Mouse (Mus musculus) heart, embryonic 13.5 days (tissue): ENCODE results near the gene Polr2c. TPM values are rescaled to one million over a fixed set of nuclear protein-coding genes. Genes with fewer than 3 reads are reported as not detected.
A peak's percentile ranks its signal among the peaks of the same experiment; 100 is the strongest.
"Not testable (repeated sequence)": the region's sequence is repeated elsewhere in the genome, so short reads cannot be mapped to it uniquely, and the experiment has no call there.

Source experiments
- ATAC-seq: fragments of 200-750 bp; cut with Nextera tagmentation; 2 replicates; pipeline ENCODE4 v1.8.0; 2017; ENCODE audit warnings: moderate TSS enrichment; ENCODE audit not compliant: insufficient number of reproducible peaks, low FRiP score, low TSS enrichment; ENCODE audit errors: extremely low read depth
- H3K27ac ChIP-seq: fragments of 300-500 bp; sonication (generic); replicated peaks from 2 replicates; pipeline ENCODE4 v1.5.1; 2015; ENCODE audit warnings: moderate library complexity, mild to moderate bottlenecking, inconsistent platforms
- H3K27me3 ChIP-seq: fragments of 300-500 bp; sonication (generic); replicated peaks from 2 replicates; pipeline ENCODE4 v1.6.1; 2015; ENCODE audit warnings: mild to moderate bottlenecking, inconsistent platforms
- H3K36me3 ChIP-seq: fragments of 300-500 bp; sonication (generic); 2 replicates; pipeline ENCODE4 v1.6.1; 2015; ENCODE audit warnings: mild to moderate bottlenecking, inconsistent platforms
- H3K4me1 ChIP-seq: fragments of 300-500 bp; sonication (generic); 2 replicates; pipeline ENCODE4 v1.6.1; 2015; ENCODE audit warnings: inconsistent platforms
- H3K4me2 ChIP-seq: fragments of 300-500 bp; sonication (generic); 2 replicates; pipeline ENCODE4 v1.6.1; 2015; ENCODE audit warnings: inconsistent platforms, mild to moderate bottlenecking, moderate library complexity
- H3K4me3 ChIP-seq: fragments of 300-500 bp; sonication (generic); 2 replicates; pipeline ENCODE4 v1.5.1; 2015; ENCODE audit warnings: moderate library complexity, mild to moderate bottlenecking, inconsistent platforms
- H3K9ac ChIP-seq: fragments of 300-500 bp; sonication (generic); 2 replicates; pipeline ENCODE4 v1.6.1; 2015; ENCODE audit warnings: inconsistent platforms, mild to moderate bottlenecking, moderate library complexity
- H3K9me3 ChIP-seq: fragments of 300-500 bp; sonication (generic); 2 replicates; pipeline ENCODE4 v1.6.1; 2016; ENCODE audit warnings: inconsistent platforms
- WGBS: fragments of 180-500 bp; shearing (Covaris S2); methylation state at CpG from one replicate; pipeline ENCODE4 v1.1.7; 2015; ENCODE audit warnings: mixed read lengths; 5-methylcytosine and 5-hydroxymethylcytosine counted together
- polyA plus RNA-seq: library from polyadenylated mRNA; unstranded; fragments of >200 nt; fragmentation: Nextera tagmentation; extraction: Ambion mirVana; gene quantifications from 2 replicates; pipeline ENCODE4 v1.2.1, GENCODE M21; 2015

The Polr2c gene
- polyA plus RNA-seq, 1 experiment from 2014 or later = 107 TPM

DNA sequence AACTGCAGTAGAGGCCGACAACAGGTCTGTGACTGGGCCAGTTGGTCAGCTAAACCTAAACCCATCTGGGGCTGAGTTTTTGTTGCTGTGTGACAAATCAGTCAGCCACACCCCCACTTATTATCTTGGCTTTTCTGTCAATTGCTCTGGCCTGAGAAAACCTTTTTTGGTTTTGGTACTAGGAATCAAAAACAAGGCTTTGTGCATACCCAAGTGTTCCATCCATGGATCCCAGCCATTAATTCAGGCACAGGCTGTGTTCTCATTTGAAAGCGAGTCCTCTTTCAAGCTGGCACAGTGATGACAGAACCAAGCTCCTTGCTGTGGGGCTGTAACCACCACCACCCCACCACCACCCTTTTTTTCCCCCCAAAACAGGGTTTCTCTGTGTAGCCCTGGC is 35.9 kb upstream of the Polr2c start:
- Histone ChIP-seq H3K9me3 (no peaks in the 10 kb centered on the region), H3K4me1 (0 out of 2 replicates have a peak, but pooled peaks cover 4% of the 10 kb centered on the region), H3K36me3 (peaks cover 63% of the 10 kb centered on the region), H3K9ac (no peak overlapping the region), H3K4me2 (no peak overlapping the region), H3K27me3 (no peaks in the 10 kb centered on the region), H3K4me3 (no peak overlapping the region), H3K27ac (no peak overlapping the region)
- ATAC-seq = no peak
- WGBS = 92% methylated on average over 2 of the region's 2 CpGs

DNA sequence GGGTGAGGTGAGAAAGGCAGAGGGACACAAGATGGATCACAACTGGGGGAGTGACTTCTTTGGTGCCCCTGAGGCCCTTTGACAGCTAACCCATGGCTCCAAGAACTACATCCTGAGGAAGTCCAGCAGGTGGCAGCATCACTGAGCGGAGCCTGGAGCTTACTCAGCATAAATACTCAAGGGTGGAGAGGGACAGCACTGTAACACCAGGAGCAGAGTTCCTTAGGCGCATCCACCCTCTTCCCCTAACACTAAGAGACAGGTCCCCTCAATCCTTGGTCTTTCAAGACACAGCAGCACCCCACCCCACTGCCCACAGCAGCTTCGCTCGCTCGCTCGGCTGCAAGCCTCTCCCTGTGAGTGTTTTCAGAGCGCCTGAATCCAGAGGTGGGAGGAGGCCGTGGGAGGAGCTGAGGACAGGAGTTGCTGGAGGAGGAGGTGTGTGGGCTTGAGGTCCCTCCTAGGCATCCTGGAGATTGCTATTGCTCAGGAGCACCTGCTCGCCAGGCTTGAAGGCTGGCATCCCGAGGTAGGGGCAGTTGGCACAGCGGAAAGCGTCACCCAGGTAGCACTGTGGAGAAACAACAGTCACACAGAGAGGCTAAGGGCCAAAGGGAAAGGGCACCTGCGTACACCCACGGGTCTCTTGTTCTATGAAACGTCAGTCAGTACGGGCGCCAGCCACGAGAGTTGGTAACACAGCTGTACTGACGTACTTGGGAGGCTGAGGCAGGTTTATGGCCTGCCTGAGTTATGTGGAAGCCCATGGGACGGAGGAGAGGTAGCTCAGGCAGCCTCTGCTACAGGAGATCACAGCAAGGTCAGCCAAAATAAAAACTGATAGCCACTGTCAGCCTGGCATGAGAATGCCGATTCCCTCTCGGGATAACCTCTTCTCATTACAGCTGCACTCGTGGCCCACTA is 34.4 kb upstream of the Polr2c start:
- Histone ChIP-seq H3K9ac (no peak overlapping the region), H3K4me1 (0 out of 2 replicates have a peak, but pooled peaks cover 4% of the 10 kb centered on the region), H3K4me3 (no peak overlapping the region), H3K27ac (no peak overlapping the region), H3K9me3 (no peaks in the 10 kb centered on the region), H3K27me3 (no peaks in the 10 kb centered on the region), H3K4me2 (no peak overlapping the region), H3K36me3 (peaks cover 76% of the 10 kb centered on the region)
- WGBS = 75% methylated on average over 23 of the region's 23 CpGs
- peak; percentile 43; the same call in 1 of the 2 replicates for ATAC-seq

DNA sequence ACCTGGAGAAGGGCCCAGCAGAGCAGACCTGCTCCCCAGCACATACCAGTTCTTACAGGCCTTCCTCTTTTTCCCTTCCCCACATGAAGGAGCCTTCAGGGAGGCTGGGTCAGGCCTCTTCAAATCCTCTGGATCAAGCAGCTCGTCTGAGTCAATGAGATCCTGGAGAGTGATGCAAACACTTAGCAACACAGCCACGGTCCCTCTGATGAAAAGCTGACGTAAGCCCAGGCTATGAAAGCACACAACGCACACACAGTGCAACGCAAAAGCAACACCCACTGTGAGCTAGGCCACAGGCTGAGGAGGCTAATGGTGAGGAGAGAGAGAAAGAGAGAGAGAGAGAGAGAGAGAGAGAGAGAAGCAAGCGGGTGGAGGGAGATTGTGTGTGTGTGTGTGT is 32.1 kb upstream of the Polr2c start:
- Histone ChIP-seq H3K27me3 (no peaks in the 10 kb centered on the region), H3K36me3 (peaks cover 95% of the 10 kb centered on the region), H3K27ac (no peak overlapping the region), H3K4me3 (no peak overlapping the region), H3K4me1 (0 out of 2 replicates have a peak, but pooled peaks cover 2% of the 10 kb centered on the region), H3K9me3 (no peaks in the 10 kb centered on the region), H3K4me2 (no peak overlapping the region), H3K9ac (no peak overlapping the region)
- ATAC-seq = no peak
- 88% methylated on average over 6 of the region's 6 CpGs for WGBS

DNA sequence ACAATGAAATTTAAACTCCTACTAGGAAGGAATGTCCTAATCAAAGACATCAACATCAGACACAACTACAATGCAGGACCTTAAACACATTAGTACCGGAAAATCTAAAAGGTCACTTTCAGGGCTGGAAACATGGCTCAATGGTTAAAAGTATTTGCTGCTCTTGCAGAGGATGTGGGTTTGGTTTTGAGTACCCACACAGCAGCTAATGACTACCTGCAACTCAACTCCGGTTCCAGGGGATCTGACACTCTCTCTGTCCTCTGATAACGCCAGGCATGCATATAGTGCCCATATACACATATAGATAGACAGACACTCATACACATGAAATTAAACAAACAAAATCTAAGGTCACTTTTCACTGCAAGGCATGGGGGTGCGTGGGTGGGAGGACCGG is 31.0 kb upstream of the Polr2c start:
- H3K27me3 ChIP-seq = no peaks in the 10 kb centered on the region
- H3K4me2 ChIP-seq = no peak overlapping the region
- H3K36me3 ChIP-seq = peaks cover 95% of the 10 kb centered on the region
- no peak overlapping the region for H3K27ac ChIP-seq
- no peak for ATAC-seq
- no peaks in the 10 kb centered on the region for H3K4me1 ChIP-seq
- no peak overlapping the region for H3K4me3 ChIP-seq
- H3K9ac ChIP-seq = no peak overlapping the region
- H3K9me3 ChIP-seq = no peaks in the 10 kb centered on the region
- 92% methylated on average over 5 of the region's 5 CpGs for WGBS

DNA sequence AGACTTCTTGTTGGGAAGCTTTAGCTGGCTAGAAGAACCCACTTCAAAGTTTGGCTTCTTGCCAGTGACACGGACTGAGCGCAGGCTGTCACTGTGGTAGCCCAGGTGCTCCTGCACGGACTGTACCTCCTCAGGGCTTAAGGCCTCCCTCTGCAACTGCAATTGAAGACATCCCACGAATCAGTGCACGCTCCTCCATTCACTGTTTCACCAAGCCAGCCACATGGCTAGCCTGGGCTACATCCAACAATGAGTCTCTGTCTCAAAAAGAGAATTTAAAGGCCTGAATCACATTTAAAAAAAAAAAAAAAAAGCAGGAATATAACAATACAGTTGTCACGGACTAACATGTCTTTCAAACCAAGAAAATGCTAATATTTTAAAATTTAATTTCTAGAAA is 29.0 kb upstream of the Polr2c start:
- Histone ChIP-seq H3K36me3 (peaks cover 90% of the 10 kb centered on the region), H3K27me3 (no peaks in the 10 kb centered on the region), H3K4me2 (no peak overlapping the region), H3K27ac (no peak overlapping the region), H3K4me1 (no peaks in the 10 kb centered on the region; the same call in 1 of the 2 replicates), H3K4me3 (no peak overlapping the region), H3K9ac (no peak overlapping the region), H3K9me3 (no peaks in the 10 kb centered on the region)
- ATAC-seq = no peak
- WGBS = 83% methylated on average over 6 of the region's 6 CpGs

DNA sequence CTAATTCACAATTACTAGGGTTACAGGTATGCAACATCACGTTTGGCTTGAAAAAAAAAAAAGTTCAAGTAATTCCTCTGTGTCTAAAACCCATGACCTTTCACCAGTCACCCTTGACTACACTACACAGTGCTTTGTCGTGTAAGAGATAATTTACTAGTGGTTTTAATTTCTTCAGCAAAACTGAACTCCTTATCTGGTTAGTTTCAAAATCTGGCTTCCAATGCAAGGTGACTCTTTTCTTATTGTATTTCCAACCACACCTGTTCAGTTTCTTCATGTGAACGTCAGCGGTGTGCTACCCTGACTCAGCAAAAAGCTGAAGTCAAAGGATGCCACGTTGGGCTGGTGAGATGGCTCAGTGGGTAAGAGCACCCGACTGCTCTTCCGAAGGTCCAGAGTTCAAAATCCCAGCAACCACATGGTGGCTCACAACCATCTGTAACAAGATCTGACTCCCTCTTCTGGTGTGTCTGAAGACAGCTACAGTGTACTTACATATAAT is 23.3 kb upstream of the Polr2c start:
- not testable (repeated sequence) for H3K9me3 ChIP-seq, ATAC-seq, H3K4me2 ChIP-seq, H3K4me3 ChIP-seq, H3K27me3 ChIP-seq, H3K9ac ChIP-seq, H3K27ac ChIP-seq
- Histone ChIP-seq H3K36me3 (peaks cover 38% of the 10 kb centered on the region), H3K4me1 (peaks cover 24% of the 10 kb centered on the region)
- WGBS = 81% methylated on average over 7 of the region's 7 CpGs

DNA sequence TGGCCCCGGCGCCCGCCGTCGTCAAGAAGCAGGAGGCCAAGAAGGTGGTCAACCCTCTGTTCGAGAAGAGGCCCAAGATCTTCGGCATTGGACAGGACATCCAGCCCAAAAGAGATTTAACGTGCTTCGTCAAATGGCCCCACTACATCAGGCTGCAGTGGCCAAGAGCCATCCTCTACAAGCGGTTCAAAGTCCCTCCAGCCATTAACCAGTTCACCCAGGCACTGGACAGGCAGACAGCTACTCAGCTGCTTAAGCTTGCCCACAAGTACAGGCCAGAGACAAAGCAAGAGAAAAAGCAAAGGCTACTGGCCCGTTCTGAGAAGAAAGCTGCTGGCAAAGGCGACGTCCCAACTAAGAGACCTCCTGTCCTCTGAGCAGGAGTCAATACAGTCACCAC is 21.5 kb upstream of the Polr2c start:
- Histone ChIP-seq H3K4me1 (peaks cover 28% of the 10 kb centered on the region), H3K36me3 (peaks cover 20% of the 10 kb centered on the region)
- H3K27ac ChIP-seq, H3K4me3 ChIP-seq, H3K27me3 ChIP-seq, ATAC-seq, H3K9ac ChIP-seq, H3K4me2 ChIP-seq, H3K9me3 ChIP-seq: not testable (repeated sequence)
- 94% methylated on average over 13 of the region's 13 CpGs for WGBS

DNA sequence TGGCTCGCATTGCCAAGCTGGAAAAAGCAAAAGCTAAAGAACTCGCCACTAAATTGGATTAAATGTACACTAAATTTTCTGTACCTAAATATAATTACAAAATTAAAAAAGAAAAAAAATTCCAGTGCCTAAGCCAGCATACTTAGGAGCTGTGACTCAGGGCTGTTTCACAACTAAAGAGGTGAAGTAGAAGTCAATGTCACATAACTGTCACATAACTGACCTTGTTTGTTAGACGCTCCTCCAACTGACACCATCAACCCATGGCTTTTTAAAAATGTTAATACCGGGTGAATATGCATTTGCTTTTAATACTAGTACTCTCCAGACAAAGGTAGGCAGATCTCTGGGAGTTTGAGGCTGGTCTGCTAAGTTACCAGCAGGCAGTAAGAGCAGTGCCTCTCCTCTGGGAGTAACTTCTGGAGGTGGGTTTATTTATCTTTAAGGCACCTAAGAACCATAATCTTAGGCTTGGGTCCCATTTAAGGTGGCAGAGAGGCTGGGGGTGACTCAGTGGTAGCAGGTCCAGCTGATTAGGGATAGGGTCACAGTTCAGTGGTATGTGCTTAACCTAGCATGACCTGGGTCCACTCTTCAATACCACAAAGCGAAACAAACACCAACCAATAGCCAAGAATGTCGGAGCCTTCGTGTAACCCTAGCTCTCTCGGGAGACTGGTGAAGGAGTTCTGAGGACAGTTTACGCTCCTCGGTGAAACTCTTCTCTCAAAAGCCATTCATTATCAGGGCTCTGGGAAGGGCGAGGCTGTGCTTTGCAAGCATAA is 20.6 kb upstream of the Polr2c start:
- H3K27me3 ChIP-seq = no peaks in the 10 kb centered on the region
- peak overlapping the region; percentile 87 for H3K4me3 ChIP-seq
- WGBS = 65% methylated on average over 11 of the region's 11 CpGs
- peak overlapping the region; percentile 24; the same call in 1 of the 2 replicates for H3K27ac ChIP-seq
- peaks cover 11% of the 10 kb centered on the region for H3K36me3 ChIP-seq
- peak overlapping the region; percentile 97 for H3K9ac ChIP-seq
- H3K9me3 ChIP-seq = no peaks in the 10 kb centered on the region
- peaks cover 28% of the 10 kb centered on the region for H3K4me1 ChIP-seq
- peak overlapping the region; percentile 91 for H3K4me2 ChIP-seq
- ATAC-seq = no peak

DNA sequence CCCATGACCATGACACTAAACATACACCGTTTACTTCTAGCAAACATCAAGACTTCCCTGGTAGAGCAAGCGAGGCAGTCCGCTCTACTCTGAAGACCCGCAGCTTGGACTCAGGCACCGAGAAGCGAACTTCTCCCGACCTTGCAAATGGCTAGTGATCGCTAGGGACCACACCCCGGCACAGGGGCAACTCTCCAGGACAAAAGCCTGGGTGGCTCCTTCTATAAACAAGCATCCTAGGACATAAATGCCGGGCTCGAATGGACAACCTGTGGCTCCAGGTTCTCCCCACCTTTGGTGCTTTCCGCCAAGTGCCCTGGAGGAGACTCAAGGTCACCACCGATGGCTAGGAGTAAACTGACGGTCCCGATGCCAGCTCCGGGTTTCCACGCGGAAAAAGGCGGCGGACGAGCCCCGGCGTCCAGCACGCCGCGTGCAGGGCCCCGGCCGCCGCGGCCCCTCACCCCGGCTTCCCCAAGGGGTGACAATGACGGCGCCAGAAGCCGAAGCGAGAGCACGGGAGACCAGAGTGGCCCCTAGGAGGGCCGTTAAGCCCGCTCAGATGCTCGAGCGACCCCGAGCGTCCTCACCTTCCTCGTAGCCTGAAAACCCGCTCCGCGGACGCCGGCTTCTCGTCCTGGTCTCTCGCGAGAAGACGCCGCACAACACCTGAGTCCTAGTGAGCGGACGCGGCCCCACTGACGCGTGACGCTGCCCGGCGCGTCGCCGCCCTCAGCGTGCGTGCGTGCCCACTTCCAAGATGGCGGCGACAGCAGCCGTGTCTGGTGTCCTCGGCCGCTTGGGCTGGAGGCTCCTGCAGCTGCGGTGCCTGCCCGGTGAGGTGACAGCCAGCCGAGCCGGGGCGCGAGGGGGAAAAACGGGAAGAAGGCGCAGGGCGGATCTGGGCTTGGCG is 19.3 kb upstream of the Polr2c start, which contains the start of the genes Coq9 and Ciapin1:
Coq9 (plus strand) TSS at position 660 of the 913 bp plus-strand sequence.
Ciapin1 (minus strand) TSS at position 697 of the 913 bp plus-strand sequence.
- Histone ChIP-seq H3K9me3 (no peaks in the 10 kb centered on the region), H3K4me3 (peak within 1 kb of the TSS; percentile 87), H3K27me3 (no peaks in the 10 kb centered on the region), H3K4me2 (peak within 1 kb of the TSS; percentile 91), H3K36me3 (peaks cover 6% of the 10 kb centered on the region), H3K27ac (peak within 1 kb of the TSS; percentile 98), H3K4me1 (peaks cover 28% of the 10 kb centered on the region), H3K9ac (peak within 1 kb of the TSS; percentile 97)
- peak; percentile 98 for ATAC-seq
- WGBS = under 1% methylated on average over 82 of the region's 82 CpGs

DNA sequence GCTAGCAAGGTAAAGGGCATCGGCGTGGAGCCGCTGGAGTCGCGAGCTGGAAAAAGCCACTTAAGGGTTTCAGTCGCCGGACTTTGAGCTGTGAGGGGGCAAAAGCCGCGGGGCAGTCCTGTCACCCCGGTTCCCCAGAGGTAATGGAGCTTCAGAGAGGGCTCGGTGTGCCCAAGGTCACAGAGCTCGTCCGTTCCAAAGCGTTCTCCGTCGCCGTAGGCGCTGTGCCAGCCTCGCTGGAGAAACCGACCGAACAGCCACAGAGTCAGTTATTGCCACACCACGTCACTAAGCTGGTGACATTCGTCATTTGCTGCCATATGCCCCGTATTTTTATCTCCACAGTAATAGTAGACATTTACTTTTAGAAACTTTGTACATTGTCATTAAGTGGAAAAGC is 18.6 kb upstream of the Polr2c start:
- H3K36me3 ChIP-seq = peaks cover 13% of the 10 kb centered on the region
- peak; percentile 43; the same call in 1 of the 2 replicates for ATAC-seq
- WGBS = under 1% methylated on average over 24 of the region's 24 CpGs
- peak overlapping the region; percentile 87 for H3K4me3 ChIP-seq
- H3K27ac ChIP-seq = peak overlapping the region; percentile 98
- no peaks in the 10 kb centered on the region for H3K9me3 ChIP-seq
- H3K9ac ChIP-seq = peak overlapping the region; percentile 97
- no peaks in the 10 kb centered on the region for H3K27me3 ChIP-seq
- peaks cover 28% of the 10 kb centered on the region for H3K4me1 ChIP-seq
- H3K4me2 ChIP-seq = peak overlapping the region; percentile 91
